Mouse (Mus musculus) lung, embryonic 14.5 days (tissue): ENCODE results near the gene Rbpms2. TPM values are rescaled to one million over a fixed set of nuclear protein-coding genes. Genes with fewer than 3 reads are reported as not detected.
"Not testable (repeated sequence)": the region's sequence is repeated elsewhere in the genome, so short reads cannot be mapped to it uniquely, and the experiment has no call there.

Source experiments
- ATAC-seq: fragments of 200-750 bp; cut with Nextera tagmentation; 2 replicates; pipeline ENCODE4 v1.8.0; 2017; ENCODE audit warnings: mild to moderate bottlenecking, moderate TSS enrichment, moderate library complexity; ENCODE audit not compliant: insufficient read depth
- DNase-seq: peaks from one replicate; pipeline ENCODE4 v3.0.0-alpha.2; 2015
- H3K27ac ChIP-seq: fragments of 300-500 bp; sonication (generic); 2 replicates; pipeline ENCODE4 v1.5.1; 2014; ENCODE audit warnings: low read depth, mild to moderate bottlenecking, moderate library complexity
- H3K27me3 ChIP-seq: fragments of 300-500 bp; sonication (generic); 2 replicates; pipeline ENCODE4 v1.6.1; 2014; ENCODE audit warnings: low read length, control low read depth; ENCODE audit not compliant: insufficient read depth
- H3K36me3 ChIP-seq: fragments of 300-500 bp; sonication (generic); 2 replicates; pipeline ENCODE4 v1.6.1; 2014; ENCODE audit warnings: control low read depth; ENCODE audit not compliant: insufficient read depth
- H3K4me1 ChIP-seq: fragments of 300-500 bp; sonication (generic); 2 replicates; pipeline ENCODE4 v1.6.1; 2014; ENCODE audit warnings: antibody characterized with exemption, control low read depth; ENCODE audit not compliant: insufficient read depth
- H3K4me2 ChIP-seq: fragments of 300-500 bp; sonication (generic); 2 replicates; pipeline ENCODE4 v1.6.1; 2014; ENCODE audit warnings: mild to moderate bottlenecking
- H3K4me3 ChIP-seq: fragments of 300-500 bp; sonication (generic); 2 replicates; pipeline ENCODE4 v1.5.1; 2014; ENCODE audit warnings: low read depth, low read length
- H3K9ac ChIP-seq: fragments of 300-500 bp; sonication (generic); 2 replicates; pipeline ENCODE4 v1.6.1; 2014
- H3K9me3 ChIP-seq: fragments of 300-500 bp; sonication (generic); 2 replicates; pipeline ENCODE4 v1.6.1; 2016; ENCODE audit warnings: low read depth, low read length, control low read depth
- CTCF ChIP-seq: IDR thresholded peaks from 2 replicates; pipeline ENCODE4 v1.5.1; 2016; ENCODE audit warnings: antibody characterized with exemption, low read depth
- WGBS: fragments of 180-500 bp; shearing (Covaris S2); extraction: QIAGEN DNeasy Blood & Tissue Kit; methylation state at CpG from one replicate; pipeline ENCODE4 v1.1.7; 2014; 5-methylcytosine and 5-hydroxymethylcytosine counted together
- polyA plus RNA-seq: library from polyadenylated mRNA; unstranded; fragments of >200 nt; fragmentation: Nextera tagmentation; extraction: Ambion mirVana; gene quantifications from 2 replicates; pipeline ENCODE4 v1.2.1, GENCODE M21; 2014

Gene Rbpms2
- polyA plus RNA-seq, 1 experiment from 2014 or later, result 20.3 TPM

- no peaks in the 10 kb centered on the region for H3K27me3 ChIP-seq
- DNase-seq (no peak), ATAC-seq (no peak)
- H3K9me3 ChIP-seq, result no peaks in the 10 kb centered on the region
- H3K4me3 ChIP-seq, result no peak overlapping the region
- no peak overlapping the region for H3K4me2 ChIP-seq
- 83% methylated on average over 2 of the region's 2 CpGs for WGBS
- H3K9ac ChIP-seq, result no peak overlapping the region
- H3K4me1 ChIP-seq, result peaks cover 36% of the 10 kb centered on the region
- no peak for TF ChIP-seq CTCF
- peaks cover 24% of the 10 kb centered on the region for H3K36me3 ChIP-seq
- no peak overlapping the region for H3K27ac ChIP-seq
Measured at GRCm38 (mm10) chr9:65681634-65681940, 52.1 kb downstream of the Rbpms2 start.

GRCm38 (mm10) chr9:65682183-65682582 is 52.7 kb downstream of the Rbpms2 start:
- H3K27me3 ChIP-seq, result no peaks in the 10 kb centered on the region
- no peak overlapping the region for H3K27ac ChIP-seq
- peaks cover 36% of the 10 kb centered on the region for H3K4me1 ChIP-seq
- DNase-seq (no peak), ATAC-seq (no peak)
- H3K4me2 ChIP-seq, result no peak overlapping the region
- H3K36me3 ChIP-seq, result peaks cover 29% of the 10 kb centered on the region
- no peaks in the 10 kb centered on the region for H3K9me3 ChIP-seq
- no peak overlapping the region for H3K4me3 ChIP-seq
- WGBS, result 85% methylated on average over 3 of the region's 3 CpGs
- H3K9ac ChIP-seq, result no peak overlapping the region
- TF ChIP-seq CTCF, result no peak

DNA sequence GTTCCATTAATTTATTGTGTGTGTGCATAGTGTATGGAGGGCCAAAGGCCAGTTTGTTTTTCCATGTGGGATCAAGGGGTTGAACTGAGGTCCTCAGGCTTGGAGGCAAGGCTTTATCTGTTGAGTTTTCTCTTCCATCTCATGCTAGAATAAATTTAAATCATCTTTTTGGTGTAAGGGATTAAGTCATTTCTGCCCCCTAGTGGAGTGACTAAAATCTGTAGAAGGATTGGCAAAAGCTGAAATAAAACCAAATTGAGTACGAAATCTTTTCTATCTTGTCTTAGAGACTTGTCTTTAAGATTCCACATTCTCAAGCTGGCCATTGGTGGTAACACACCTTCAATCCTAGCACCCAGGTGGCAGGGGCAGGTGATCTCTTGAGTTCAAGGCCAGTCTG is 53.5 kb downstream of the Rbpms2 start:
- DNase-seq (peak; percentile 77), ATAC-seq (no peak)
- H3K9me3 ChIP-seq, result no peaks in the 10 kb centered on the region
- H3K4me3 ChIP-seq, result no peak overlapping the region
- peaks cover 32% of the 10 kb centered on the region for H3K4me1 ChIP-seq
- H3K36me3 ChIP-seq, result peaks cover 36% of the 10 kb centered on the region
- no peaks in the 10 kb centered on the region for H3K27me3 ChIP-seq
- no peak overlapping the region for H3K27ac ChIP-seq
- no peak overlapping the region for H3K9ac ChIP-seq
- 65% methylated on average over 1 of the region's 1 CpGs for WGBS
- peak; percentile 59 for TF ChIP-seq CTCF
- H3K4me2 ChIP-seq, result no peak overlapping the region

DNA sequence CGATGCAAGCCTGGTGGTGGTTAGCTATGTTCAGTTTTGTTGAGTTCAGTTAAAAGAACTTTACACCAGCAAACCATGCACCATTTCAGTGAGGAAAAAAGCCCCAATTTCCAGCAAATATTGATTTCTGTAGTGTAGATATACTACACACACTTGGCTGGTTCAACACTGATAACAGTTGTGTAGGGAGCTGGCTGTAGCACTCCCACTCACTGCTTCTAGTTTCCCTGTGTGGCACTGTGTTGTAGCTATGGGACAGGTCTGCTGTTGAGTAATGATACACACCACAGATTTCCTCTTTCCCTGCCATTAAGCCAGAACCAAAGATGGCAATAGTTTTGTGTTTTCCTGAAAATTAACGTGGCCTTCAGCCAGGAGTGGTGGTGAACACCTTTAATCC is 55.3 kb downstream of the Rbpms2 start:
- H3K4me2 ChIP-seq, result no peak overlapping the region
- no peak for DNase-seq
- H3K4me3 ChIP-seq, result no peak overlapping the region
- no peak for ATAC-seq
- H3K9ac ChIP-seq, result no peak overlapping the region
- peaks cover 46% of the 10 kb centered on the region for H3K36me3 ChIP-seq
- no peaks in the 10 kb centered on the region for H3K9me3 ChIP-seq
- H3K27me3 ChIP-seq, result no peaks in the 10 kb centered on the region
- H3K27ac ChIP-seq, result no peak overlapping the region
- no peak for TF ChIP-seq CTCF
- H3K4me1 ChIP-seq, result peaks cover 17% of the 10 kb centered on the region
- 79% methylated on average over 2 of the region's 2 CpGs for WGBS

DNA sequence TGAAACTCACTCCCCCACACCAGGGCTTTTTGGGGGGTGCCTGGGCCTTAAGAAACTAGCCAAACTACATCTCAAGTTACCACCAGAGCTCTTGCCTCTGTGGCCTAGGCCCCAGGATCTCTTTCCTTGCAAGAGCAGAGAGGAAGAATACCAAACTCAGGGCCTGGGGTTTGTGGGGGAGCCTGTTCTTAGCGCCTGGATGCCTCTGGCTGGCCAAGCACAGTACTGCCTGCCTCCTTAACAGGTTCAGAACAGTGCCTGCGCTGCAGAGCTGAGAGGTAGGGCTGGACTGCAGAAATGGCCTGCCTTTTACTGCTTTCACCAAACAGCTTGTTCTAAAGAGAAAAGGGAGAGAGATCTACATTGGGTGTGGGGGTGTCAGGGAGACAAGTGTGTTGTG is 60.4 kb downstream of the Rbpms2 start:
- DNase-seq, H3K4me2 ChIP-seq, H3K27ac ChIP-seq, H3K9me3 ChIP-seq, H3K27me3 ChIP-seq, H3K4me3 ChIP-seq, H3K9ac ChIP-seq, ATAC-seq, H3K4me1 ChIP-seq: not testable (repeated sequence)
- peaks cover 69% of the 10 kb centered on the region for H3K36me3 ChIP-seq
- WGBS, result 75% methylated on average over 2 of the region's 2 CpGs

- no peak overlapping the region for H3K9ac ChIP-seq
- ATAC-seq (no peak), DNase-seq (no peak)
- H3K27ac ChIP-seq, result peak overlapping the region; percentile 51; the same call in 1 of the 2 replicates
- no peak for TF ChIP-seq CTCF
- peaks cover 71% of the 10 kb centered on the region for H3K36me3 ChIP-seq
- H3K4me3 ChIP-seq, result no peak overlapping the region
- 58% methylated on average over 3 of the region's 3 CpGs for WGBS
- no peaks in the 10 kb centered on the region for H3K4me1 ChIP-seq
- no peak overlapping the region for H3K4me2 ChIP-seq
- no peaks in the 10 kb centered on the region for H3K9me3 ChIP-seq
- H3K27me3 ChIP-seq, result no peaks in the 10 kb centered on the region
Measured at GRCm38 (mm10) chr9:65692466-65692865, 63.0 kb downstream of the Rbpms2 start.

DNA sequence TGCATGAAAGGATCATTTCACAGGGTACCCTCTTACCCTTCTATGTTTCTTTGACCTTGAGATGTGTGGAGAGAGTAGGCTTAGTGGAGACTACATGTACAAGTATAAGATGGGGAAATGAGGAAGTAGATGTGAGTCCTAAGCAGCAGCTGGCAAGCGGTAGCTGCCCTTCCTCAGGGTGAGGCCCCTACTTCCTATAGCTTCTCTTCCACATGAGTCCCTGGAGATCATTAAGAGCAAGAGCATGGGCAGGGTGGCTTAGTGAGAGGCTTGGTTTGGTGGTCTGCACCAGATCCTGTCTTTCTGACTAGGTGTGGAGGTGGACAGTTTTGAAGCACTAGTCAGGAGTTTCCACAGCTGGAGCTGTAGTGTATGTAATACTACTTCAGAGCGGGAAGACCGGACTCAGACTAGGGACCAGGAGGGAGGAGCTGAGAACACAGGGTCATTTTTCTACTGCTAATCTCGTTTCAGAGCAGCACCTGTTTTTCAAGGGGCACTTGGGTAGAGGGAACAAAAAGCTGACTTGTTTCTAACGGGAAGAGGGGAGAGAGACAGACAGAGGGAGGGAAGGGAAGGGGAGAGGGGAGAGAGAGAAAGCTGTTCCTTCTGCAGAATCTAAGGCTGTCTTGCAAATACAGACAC is 63.6 kb downstream of the Rbpms2 start:
- DNase-seq (peak; percentile 51), ATAC-seq (peak; percentile 37; the same call in 1 of the 2 replicates)
- Histone ChIP-seq H3K4me2 (no peak overlapping the region), H3K36me3 (peaks cover 71% of the 10 kb centered on the region), H3K9ac (no peak overlapping the region), H3K27ac (peak overlapping the region; percentile 63; the same call in 1 of the 2 replicates), H3K27me3 (no peaks in the 10 kb centered on the region), H3K4me3 (no peak overlapping the region), H3K9me3 (no peaks in the 10 kb centered on the region), H3K4me1 (no peaks in the 10 kb centered on the region)
- 31% methylated on average over 5 of the region's 5 CpGs for WGBS
- no peak for TF ChIP-seq CTCF

DNA sequence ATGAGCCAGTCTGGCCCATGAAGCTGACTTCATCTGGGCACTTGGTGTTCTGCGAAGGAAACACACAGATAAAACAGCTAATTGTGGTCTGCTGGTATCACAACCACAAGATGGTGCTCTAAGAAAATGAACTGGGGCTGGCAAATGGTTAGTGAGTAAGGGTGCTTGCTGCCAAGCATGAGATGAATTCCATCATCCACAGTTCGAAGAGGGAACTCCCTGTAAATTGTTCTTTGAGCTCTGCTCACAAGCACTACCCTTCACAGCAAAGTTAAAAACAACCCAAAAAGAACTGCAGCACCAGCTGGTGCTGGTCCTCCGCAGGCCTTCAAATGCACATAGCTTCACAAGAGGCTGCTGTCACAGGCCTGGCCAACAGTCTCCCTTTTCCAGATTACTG is 66.2 kb downstream of the Rbpms2 start:
- Histone ChIP-seq H3K4me1 (no peaks in the 10 kb centered on the region), H3K9ac (no peak overlapping the region), H3K27me3 (no peaks in the 10 kb centered on the region), H3K36me3 (peaks cover 80% of the 10 kb centered on the region), H3K4me2 (no peak overlapping the region), H3K27ac (no peak overlapping the region), H3K4me3 (no peak overlapping the region), H3K9me3 (no peaks in the 10 kb centered on the region)
- ATAC-seq (peak; percentile 44; the same call in 1 of the 2 replicates), DNase-seq (peak; percentile 73)
- WGBS, result 65% methylated on average over 3 of the region's 3 CpGs
- peak; percentile 62 for TF ChIP-seq CTCF
